Mouse (Mus musculus) C2C12 (cell line): ENCODE results near the gene Hgfac. TPM values are rescaled to one million over a fixed set of nuclear protein-coding genes. Genes with fewer than 3 reads are reported as not detected.

Experiments used
- H3K27me3 ChIP-seq: one replicate; pipeline ENCODE4 v1.6.1; 2011; ENCODE audit not compliant: control insufficient read depth, insufficient read depth, insufficient read length
- H3K36me3 ChIP-seq: one replicate; pipeline ENCODE4 v1.6.1; 2011; ENCODE audit not compliant: control insufficient read depth, insufficient read depth
- H3K4me3 ChIP-seq: one replicate; pipeline ENCODE4 v1.5.1; 2011; ENCODE audit warnings: mild to moderate bottlenecking, control low read depth; ENCODE audit not compliant: poor library complexity, insufficient read depth, severe bottlenecking
- H3K79me2 ChIP-seq: one replicate; pipeline ENCODE4 v1.6.1; 2011; ENCODE audit not compliant: control insufficient read depth, insufficient read depth
- H3K79me3 ChIP-seq: one replicate; pipeline ENCODE4 v1.6.1; 2011; ENCODE audit warnings: low read depth, control low read depth
- H3ac ChIP-seq: one replicate; pipeline ENCODE3; 2011; ENCODE audit warnings: low read depth; ENCODE audit not compliant: control insufficient read depth, insufficient read length
- CEBPB ChIP-seq: IDR thresholded peaks from one replicate; pipeline ENCODE4 v1.6.1; 2011; ENCODE audit warnings: low read depth, mild to moderate bottlenecking, control low read depth, moderate library complexity
- CTCF ChIP-seq: IDR thresholded peaks from one replicate; pipeline ENCODE4 v1.5.1; 2011; ENCODE audit not compliant: control insufficient read depth, insufficient read depth, insufficient read length
- FOSL1 ChIP-seq: IDR thresholded peaks from one replicate; pipeline ENCODE4 v1.8.0; 2011; ENCODE audit warnings: mild to moderate bottlenecking, low read length; ENCODE audit not compliant: poor library complexity, insufficient read depth, severe bottlenecking
- MAX ChIP-seq: IDR thresholded peaks from one replicate; pipeline ENCODE4 v1.6.1; 2011; ENCODE audit warnings: mild to moderate bottlenecking, control low read depth
- MYOD1 ChIP-seq: IDR thresholded peaks from one replicate; pipeline ENCODE4 v1.6.1; 2011; ENCODE audit warnings: low read depth; ENCODE audit not compliant: control insufficient read depth, insufficient read length
- MYOG ChIP-seq: IDR thresholded peaks from one replicate; pipeline ENCODE4 v1.6.1; 2011; ENCODE audit not compliant: control insufficient read depth, insufficient read length; ENCODE audit errors: extremely low read depth
- USF1 ChIP-seq: IDR thresholded peaks from one replicate; pipeline ENCODE4 v1.6.1; 2011; ENCODE audit warnings: low read depth, mild to moderate bottlenecking, control low read depth, moderate library complexity
- long read RNA-seq, 2 experiments: library from polyadenylated mRNA; unstranded; transcript quantifications; one replicate each; pipeline ENCODE4 v2.0.0; 2019 to 2020
- polyA plus RNA-seq: library from polyadenylated mRNA; unstranded; fragments of >200 nt; fragmentation: generic; extraction: Trizol; gene quantifications from one replicate; pipeline ENCODE4 v1.2.1, GENCODE M21; 2012; ENCODE audit warnings: missing spikeins

Gene Hgfac
- polyA plus RNA-seq: 0.06 TPM
- long read RNA-seq, experiment 1: 0 reads
- long read RNA-seq, experiment 2: 0 reads

- Histone ChIP-seq H3ac (no peak within 1 kb of the TSS), H3K36me3 (no peaks in the 10 kb centered on the region), H3K27me3 (no peaks in the 10 kb centered on the region), H3K79me3 (no peaks in the 10 kb centered on the region), H3K79me2 (no peaks in the 10 kb centered on the region), H3K4me3 (no peak within 1 kb of the TSS)
- TF ChIP-seq FOSL1 (no peak), CEBPB (no peak), MYOG (no peak), USF1 (no peak), MAX (no peak), CTCF (no peak), MYOD1 (no peak)
Measured at GRCm38 (mm10) chr5:35041268-35041829, at the start of gene Hgfac. Gene Hgfac (plus strand): TSS chr5:35041509.

- no peak overlapping the region for H3ac ChIP-seq
- no peak overlapping the region for H3K4me3 ChIP-seq
- H3K27me3 ChIP-seq: no peaks in the 10 kb centered on the region
- peaks cover 64% of the 10 kb centered on the region for H3K79me2 ChIP-seq
- TF ChIP-seq FOSL1 (no peak), USF1 (no peak), CEBPB (no peak), MYOG (no peak), CTCF (no peak), MYOD1 (no peak), MAX (no peak)
- peaks cover 14% of the 10 kb centered on the region for H3K36me3 ChIP-seq
- H3K79me3 ChIP-seq: peaks cover 15% of the 10 kb centered on the region
Measured at GRCm38 (mm10) chr5:34998754-34999153, 42.6 kb upstream of the Hgfac start.

- Histone ChIP-seq H3K79me2 (peaks cover 62% of the 10 kb centered on the region), H3K4me3 (no peak overlapping the region), H3ac (no peak overlapping the region), H3K36me3 (peaks cover 14% of the 10 kb centered on the region), H3K27me3 (no peaks in the 10 kb centered on the region), H3K79me3 (peaks cover 15% of the 10 kb centered on the region)
- no peak for TF ChIP-seq MAX
- TF ChIP-seq CTCF: no peak
- no peak for TF ChIP-seq CEBPB
- no peak for TF ChIP-seq MYOG
- no peak for TF ChIP-seq MYOD1
- TF ChIP-seq FOSL1: no peak
- no peak for TF ChIP-seq USF1
Measured at GRCm38 (mm10) chr5:34999281-34999680, 42.0 kb upstream of the Hgfac start.

- H3K36me3 ChIP-seq: peaks cover 14% of the 10 kb centered on the region
Measured at GRCm38 (mm10) chr5:35000323-35000722, 41.0 kb upstream of the Hgfac start.

GRCm38 (mm10) chr5:35001144-35001543 is 40.2 kb upstream of the Hgfac start:
- Histone ChIP-seq H3ac (no peak overlapping the region), H3K4me3 (no peak overlapping the region), H3K27me3 (no peaks in the 10 kb centered on the region), H3K36me3 (peaks cover 11% of the 10 kb centered on the region), H3K79me2 (peaks cover 52% of the 10 kb centered on the region), H3K79me3 (peaks cover 13% of the 10 kb centered on the region)
- no peak for TF ChIP-seq MYOD1
- no peak for TF ChIP-seq MYOG
- no peak for TF ChIP-seq MAX
- no peak for TF ChIP-seq CTCF
- TF ChIP-seq USF1: no peak
- no peak for TF ChIP-seq CEBPB
- no peak for TF ChIP-seq FOSL1

More at GRCm38 (mm10) chr5:35000323-35000722, 41.0 kb upstream of the Hgfac start:
- Histone ChIP-seq H3ac (no peak overlapping the region), H3K79me3 (peaks cover 15% of the 10 kb centered on the region), H3K79me2 (peaks cover 61% of the 10 kb centered on the region), H3K27me3 (no peaks in the 10 kb centered on the region), H3K4me3 (no peak overlapping the region)
- TF ChIP-seq FOSL1: no peak
- no peak for TF ChIP-seq CTCF
- no peak for TF ChIP-seq MYOD1
- no peak for TF ChIP-seq USF1
- no peak for TF ChIP-seq MAX
- TF ChIP-seq CEBPB: no peak
- TF ChIP-seq MYOG: no peak

DNA sequence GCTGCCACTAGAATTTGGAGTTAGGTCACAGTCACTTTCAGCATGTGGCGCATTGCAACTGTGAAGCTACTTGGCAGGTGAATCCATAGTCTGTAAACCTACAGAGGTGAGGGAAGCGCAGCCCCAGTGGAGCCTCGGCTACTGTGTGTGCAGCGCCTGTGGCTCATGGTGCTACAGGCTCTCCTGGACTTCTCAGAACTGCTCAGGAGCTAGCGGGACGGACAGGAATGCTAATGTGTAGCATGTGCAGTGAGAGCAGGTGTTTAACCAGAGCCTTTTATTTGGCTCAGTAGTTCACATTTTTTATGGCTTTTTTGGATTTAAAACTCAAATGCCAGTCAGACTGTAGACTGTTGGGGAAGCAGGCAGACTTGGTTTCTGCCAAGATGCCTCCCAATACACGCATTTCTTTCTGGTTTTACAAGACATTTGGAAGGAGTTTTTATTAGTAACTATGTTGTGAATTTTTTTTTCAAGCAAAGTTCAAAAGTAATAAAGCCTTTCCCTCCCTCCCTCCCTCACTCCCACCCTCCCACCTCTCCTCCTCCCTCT is 37.6 kb upstream of the Hgfac start:
- Histone ChIP-seq H3K27me3 (no peaks in the 10 kb centered on the region), H3K36me3 (peaks cover 11% of the 10 kb centered on the region), H3K79me3 (peaks cover 5% of the 10 kb centered on the region), H3K79me2 (peaks cover 50% of the 10 kb centered on the region), H3K4me3 (no peak overlapping the region), H3ac (no peak overlapping the region)
- no peak for TF ChIP-seq USF1
- no peak for TF ChIP-seq MYOG
- no peak for TF ChIP-seq CEBPB
- TF ChIP-seq MAX: no peak
- no peak for TF ChIP-seq MYOD1
- TF ChIP-seq FOSL1: no peak
- no peak for TF ChIP-seq CTCF
